Mouse (Mus musculus) layer of hippocampus, postnatal 14 days (tissue): ENCODE results near the gene Fkbp3. TPM values are rescaled to one million over a fixed set of nuclear protein-coding genes. Genes with fewer than 3 reads are reported as not detected.
"Not testable (repeated sequence)": the region's sequence is repeated elsewhere in the genome, so short reads cannot be mapped to it uniquely, and the experiment has no call there.

Experiments
- DNase-seq, 2 experiments: peaks; one replicate each; pipeline ENCODE4 v3.0.0; 2021 to 2022; ENCODE audit warnings: low spot score in 2 of 2, mixed read lengths in 1 of 2
- long read RNA-seq, 2 experiments: library from polyadenylated mRNA; stranded (forward); transcript quantifications; one replicate each; pipeline ENCODE4 v2.0.0; 2021
- total RNA-seq, 2 experiments: library from RNA; stranded (reverse); gene quantifications; 2 replicates each; pipeline ENCODE4 v1.2.3; 2021

Gene Fkbp3
- 100 to 1,000 TPM; 169 to 174 TPM for total RNA-seq
- long read RNA-seq, experiment 1, transcript Fkbp3-201 (7 exons, 1,022 nt): major isoform, 153 of 156 reads
- long read RNA-seq, experiment 1, partial matches to known transcripts: 0 of 156 reads
- long read RNA-seq, experiment 1, other reads (novel, unspliced or antisense): 3 of 156 reads
- long read RNA-seq, experiment 2, transcript Fkbp3-201 (7 exons, 1,022 nt): major isoform, 363 of 388 reads
- long read RNA-seq, experiment 2, partial matches to known transcripts: 5 of 388 reads
- long read RNA-seq, experiment 2, other reads (novel, unspliced or antisense): 14 of 388 reads

GRCm38 (mm10) chr12:65073611-65074178, at the start of gene Fkbp3:
Fkbp3 (minus strand) TSS chr12:65074007.
- DNase-seq: peak; percentile 95 to 97

GRCm38 (mm10) chr12:65119451-65119850, 45.6 kb upstream of the Fkbp3 start:
- DNase-seq: no peak

GRCm38 (mm10) chr12:65118968-65119367, 45.2 kb upstream of the Fkbp3 start:
- peak in 1 of 2 experiments; percentile 15 for DNase-seq

- DNase-seq: not testable (repeated sequence)
Observed at GRCm38 (mm10) chr12:65114978-65115377, 41.2 kb upstream of the Fkbp3 start.

GRCm38 (mm10) chr12:65113925-65114324, 40.1 kb upstream of the Fkbp3 start:
- no peak for DNase-seq

- no peak for DNase-seq
Observed at GRCm38 (mm10) chr12:65112811-65113210, 39.0 kb upstream of the Fkbp3 start.

- no peak for DNase-seq
Observed at GRCm38 (mm10) chr12:65111503-65111902, 37.7 kb upstream of the Fkbp3 start.

- no peak for DNase-seq
Observed at GRCm38 (mm10) chr12:65108746-65109145, 34.9 kb upstream of the Fkbp3 start.

GRCm38 (mm10) chr12:65076906-65077305, 3.1 kb upstream of the Fkbp3 start:
- no peak for DNase-seq

GRCm38 (mm10) chr12:65075733-65076310, 2.0 kb upstream of the Fkbp3 start:
- DNase-seq: no peak

GRCm38 (mm10) chr12:65075085-65075732, 1.4 kb upstream of the Fkbp3 start, which contains the start of gene Fancm:
Fancm (plus strand) TSS chr12:65075603.
- peak; percentile 87 to 95 for DNase-seq

- DNase-seq: no peak
Observed at GRCm38 (mm10) chr12:65074651-65075050, 844 bp upstream of the Fkbp3 start.

- no peak for DNase-seq
Observed at GRCm38 (mm10) chr12:65072911-65073610, 746 bp downstream of the Fkbp3 start.

GRCm38 (mm10) chr12:65068409-65068808, 5.4 kb downstream of the Fkbp3 start:
- DNase-seq: no peak

GRCm38 (mm10) chr12:65066234-65066633, 7.6 kb downstream of the Fkbp3 start:
- DNase-seq: no peak

GRCm38 (mm10) chr12:65065241-65065640, 8.6 kb downstream of the Fkbp3 start:
- DNase-seq: no peak

- no peak for DNase-seq
Observed at GRCm38 (mm10) chr12:65061082-65061481, 12.7 kb downstream of the Fkbp3 start.

GRCm38 (mm10) chr12:65058203-65058602, 15.6 kb downstream of the Fkbp3 start:
- DNase-seq: no peak

- DNase-seq: no peak
Observed at GRCm38 (mm10) chr12:65048799-65049198, 25.0 kb downstream of the Fkbp3 start.

GRCm38 (mm10) chr12:65037546-65037937, 36.3 kb downstream of the Fkbp3 start:
- DNase-seq: no peak

- DNase-seq: no peak
Observed at GRCm38 (mm10) chr12:65036892-65037545, 36.8 kb downstream of the Fkbp3 start.
